Mouse (Mus musculus) cerebellum, postnatal 14 days (tissue): ENCODE measurements around the gene Lgr4.

Experiments
- DNase-seq, 2 experiments: peaks; one replicate each; pipeline ENCODE4 v3.0.0; 2021; ENCODE audit warnings: mixed read lengths in 2 of 2

The Lgr4 gene

GRCm38 (mm10) chr2:109922306-109922705 lies 4.9 kb downstream of the Lgr4 start:
- DNase-seq, result no peak

- DNase-seq, result no peak
Measured at GRCm38 (mm10) chr2:109923031-109923430, 5.6 kb downstream of the Lgr4 start.

DNA sequence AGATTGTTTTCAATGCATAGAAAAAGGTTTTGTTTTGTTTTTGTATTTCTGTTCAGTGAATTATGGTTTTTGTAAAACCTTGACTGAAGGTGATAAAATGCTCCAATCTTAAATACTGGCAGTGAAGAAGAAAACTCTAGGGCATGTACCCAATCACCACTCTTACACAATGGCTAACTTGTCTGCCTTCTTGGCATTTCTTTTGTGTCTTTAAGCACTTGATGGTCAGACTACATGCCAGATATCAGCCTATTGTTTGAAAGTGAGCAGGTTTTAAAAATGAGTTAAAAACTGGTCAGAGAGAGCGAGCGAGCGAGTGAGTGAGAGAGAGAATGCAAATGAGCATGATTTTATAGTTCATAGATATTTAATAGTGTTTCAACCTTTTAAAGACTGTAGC lies 6.5 kb downstream of the Lgr4 start:
- no peak for DNase-seq

GRCm38 (mm10) chr2:109926984-109927383 lies 9.5 kb downstream of the Lgr4 start:
- DNase-seq, result no peak

DNA sequence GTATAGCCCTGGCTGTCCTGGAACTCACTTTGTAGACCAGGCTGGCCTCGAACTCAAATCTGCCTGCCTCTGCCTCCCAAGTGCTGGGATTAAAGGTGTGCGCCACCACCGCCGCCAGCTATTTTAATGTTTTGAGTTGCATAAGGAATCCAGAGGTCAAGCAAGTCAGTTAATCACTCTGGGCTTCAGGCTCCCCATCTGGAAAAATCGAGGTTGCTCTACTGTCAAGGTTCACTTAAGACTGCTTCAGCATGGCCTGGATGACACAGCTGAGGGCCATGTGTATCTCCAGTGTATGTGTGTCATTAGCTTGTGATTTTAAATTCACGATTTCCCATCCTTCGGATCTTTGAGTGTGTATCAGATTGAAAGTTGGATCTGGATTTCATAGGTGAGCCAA lies 10.0 kb downstream of the Lgr4 start:
- no peak for DNase-seq

DNA sequence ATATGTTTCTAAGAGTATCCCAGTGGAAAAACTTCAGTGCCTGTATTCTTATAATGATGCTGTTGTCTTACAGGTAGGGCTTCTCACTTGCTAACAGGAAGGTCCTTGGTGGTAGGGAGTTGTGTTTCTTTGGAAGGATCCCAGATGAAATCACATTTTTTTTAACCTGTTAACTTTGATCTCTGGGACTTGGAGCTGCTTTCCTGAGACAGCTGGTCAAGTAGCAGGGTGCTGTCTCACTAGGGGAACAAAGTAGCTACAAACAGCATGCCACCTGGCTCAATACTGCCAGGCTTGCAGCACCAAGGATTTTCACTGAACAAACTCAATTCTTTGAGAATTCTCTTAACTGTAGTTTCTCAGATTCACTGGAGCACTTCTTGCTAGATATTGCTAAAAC lies 10.4 kb downstream of the Lgr4 start:
- peak; percentile 41 to 81 for DNase-seq

- peak; percentile 20 to 70 for DNase-seq
Measured at GRCm38 (mm10) chr2:109928791-109929190, 11.3 kb downstream of the Lgr4 start.

GRCm38 (mm10) chr2:109929256-109929655 lies 11.8 kb downstream of the Lgr4 start:
- peak; percentile 19 to 52 for DNase-seq

GRCm38 (mm10) chr2:109930366-109930765 lies 12.9 kb downstream of the Lgr4 start:
- no peak for DNase-seq

- no peak for DNase-seq
Measured at GRCm38 (mm10) chr2:109930771-109931170, 13.3 kb downstream of the Lgr4 start.

GRCm38 (mm10) chr2:109931978-109932780 lies 14.7 kb downstream of the Lgr4 start:
- DNase-seq, result no peak

DNA sequence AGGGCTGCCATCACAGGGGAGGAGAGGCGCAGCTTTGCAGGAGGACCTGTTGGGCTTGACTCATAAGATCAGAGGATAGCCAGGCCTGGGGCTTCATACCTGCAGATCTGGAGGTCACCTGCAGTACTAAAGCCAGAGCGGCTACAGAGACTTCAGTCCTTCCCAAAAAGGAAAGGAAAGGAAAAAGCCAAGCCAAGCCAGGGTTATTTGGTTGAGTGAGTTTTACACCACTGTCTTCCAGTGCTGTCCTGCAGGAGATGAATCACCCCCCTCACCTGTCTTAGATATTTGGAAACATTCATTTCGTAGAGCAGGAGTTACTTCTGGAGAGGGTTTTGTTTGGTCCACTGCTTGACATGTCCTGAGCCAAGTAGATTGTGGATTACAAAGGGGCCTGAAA lies 15.7 kb downstream of the Lgr4 start:
- DNase-seq, result no peak

DNA sequence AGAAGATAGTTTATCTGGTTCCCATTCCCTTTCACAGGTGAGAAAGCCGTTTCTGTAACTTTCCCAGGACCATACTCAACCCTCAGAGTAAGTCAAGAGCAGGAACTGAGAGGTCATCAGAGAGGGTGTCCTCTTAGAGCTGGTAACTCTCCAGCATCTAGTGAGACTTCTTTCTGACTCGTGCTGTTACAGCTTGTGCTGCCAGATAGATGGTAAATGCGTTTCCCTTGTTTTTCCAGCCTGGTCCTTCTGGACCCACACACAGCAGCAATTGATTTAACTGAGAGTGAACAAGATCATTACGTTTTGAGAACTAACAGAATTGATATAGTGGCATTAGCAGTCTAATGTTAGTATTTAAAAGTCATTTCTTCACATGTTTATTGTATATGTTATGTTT lies 16.6 kb downstream of the Lgr4 start:
- DNase-seq, result no peak

- DNase-seq, result no peak
Measured at GRCm38 (mm10) chr2:109935194-109935593, 17.7 kb downstream of the Lgr4 start.

- no peak for DNase-seq
Measured at GRCm38 (mm10) chr2:109935754-109936409, 18.4 kb downstream of the Lgr4 start.

DNA sequence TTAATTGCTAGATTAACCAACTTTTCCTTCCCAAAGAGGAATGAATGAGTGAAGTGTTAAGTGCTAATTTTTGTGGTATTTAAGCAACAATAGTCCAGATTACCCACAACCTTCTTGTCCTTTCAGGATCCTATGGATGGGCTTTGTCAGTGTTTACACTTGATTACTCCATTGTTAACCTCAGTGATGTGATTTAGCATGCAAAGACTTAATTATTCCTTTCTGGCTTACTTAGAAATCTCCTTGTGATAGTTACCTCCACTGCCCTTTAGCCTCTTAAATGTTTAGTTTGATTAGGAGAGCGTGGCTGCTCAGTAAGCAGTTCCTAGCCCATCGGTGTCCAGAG lies 18.9 kb downstream of the Lgr4 start:
- no peak for DNase-seq

GRCm38 (mm10) chr2:109941973-109942444 lies 24.6 kb downstream of the Lgr4 start:
- no peak for DNase-seq

GRCm38 (mm10) chr2:109942810-109943570 lies 25.5 kb downstream of the Lgr4 start:
- no peak for DNase-seq

DNA sequence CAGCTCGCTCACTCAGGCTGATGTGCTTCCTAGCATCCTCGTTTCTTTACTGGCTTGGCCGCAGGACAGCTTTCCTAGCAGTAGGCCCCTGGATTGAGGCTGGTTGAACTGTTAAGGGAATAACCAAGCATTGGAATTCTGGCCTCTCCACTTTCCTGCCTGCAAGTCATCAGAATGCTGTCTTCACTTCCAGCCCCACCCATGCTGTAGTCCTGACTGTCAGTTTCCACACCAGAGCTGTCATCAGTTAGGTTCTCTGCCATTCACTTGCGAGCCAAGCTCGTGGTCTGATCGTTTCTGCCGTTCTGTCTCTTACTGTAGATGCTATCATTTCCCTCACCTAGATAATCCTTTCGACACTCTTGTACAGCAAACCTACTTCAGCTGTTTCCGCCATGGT lies 27.5 kb downstream of the Lgr4 start:
- no peak for DNase-seq

DNA sequence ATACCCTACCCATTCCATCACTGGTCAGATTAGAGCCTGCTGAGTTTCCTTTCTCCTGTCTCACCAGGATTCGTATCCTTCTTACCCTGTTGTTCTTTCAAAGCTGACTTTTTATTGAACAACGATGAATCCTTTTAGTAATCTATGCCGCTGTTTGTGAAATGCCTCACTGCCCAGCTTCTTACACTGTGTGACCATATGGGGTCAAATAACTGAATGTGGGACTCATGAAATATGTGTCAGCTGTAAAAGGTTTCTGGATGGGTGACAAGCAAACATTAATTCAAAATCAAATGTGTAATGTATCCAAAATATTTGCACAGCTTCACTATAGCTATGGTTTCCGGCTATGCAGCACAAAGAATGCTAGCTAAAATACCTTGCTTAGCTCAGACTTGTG lies 28.1 kb downstream of the Lgr4 start:
- no peak for DNase-seq

GRCm38 (mm10) chr2:109946426-109946825 lies 29.0 kb downstream of the Lgr4 start:
- no peak for DNase-seq

- no peak for DNase-seq
Measured at GRCm38 (mm10) chr2:109949519-109949918, 32.1 kb downstream of the Lgr4 start.

DNA sequence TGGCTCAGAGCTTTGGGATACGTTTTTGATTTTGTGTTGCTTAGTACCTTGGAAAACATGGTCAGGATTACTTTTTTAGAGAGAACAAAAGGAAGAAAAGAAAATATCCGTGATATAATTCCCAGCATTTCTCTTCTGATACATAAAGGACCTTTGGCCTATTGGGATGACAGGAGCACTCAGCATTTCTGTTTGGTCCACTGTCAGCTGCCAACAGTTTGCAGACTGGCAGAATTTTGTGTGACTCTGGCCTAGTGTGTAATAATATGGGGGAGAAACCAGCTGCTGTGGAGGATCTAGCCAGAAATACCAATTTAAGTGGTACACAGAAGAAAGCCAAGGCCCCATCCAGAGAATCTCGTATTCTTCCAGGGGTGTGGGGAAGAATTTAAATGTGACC lies 32.9 kb downstream of the Lgr4 start:
- DNase-seq, result no peak

DNA sequence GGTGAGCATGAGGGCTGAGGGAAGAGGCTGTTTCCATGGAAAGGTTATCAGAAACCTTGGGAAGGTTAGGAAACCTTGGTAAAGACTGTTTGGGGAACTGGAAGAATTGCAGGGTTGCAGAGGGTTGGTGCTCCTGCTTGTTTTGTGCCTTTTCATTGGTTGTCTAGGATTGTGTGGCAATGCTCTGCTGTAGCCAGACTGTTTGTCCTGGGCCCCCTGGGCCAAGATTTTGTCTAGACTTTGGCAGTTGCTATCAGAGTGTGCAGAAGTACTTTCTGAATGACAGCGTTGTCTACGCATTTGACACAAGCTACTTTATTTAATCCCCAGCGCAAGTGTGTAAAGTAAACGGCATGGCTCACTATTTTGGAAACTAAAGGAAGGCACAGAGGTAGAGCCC lies 33.6 kb downstream of the Lgr4 start:
- no peak for DNase-seq
